Mouse (Mus musculus) heart, embryonic 11.5 days (tissue): Measurements from ENCODE around the gene Myo3b. TPM values are rescaled to one million over a fixed set of nuclear protein-coding genes. Genes with fewer than 3 reads are reported as not detected.

ENCODE experiments used
- ATAC-seq: fragments of 200-750 bp; cut with Nextera tagmentation; replicated peaks from 2 replicates; pipeline ENCODE4 v1.8.0; 2017; ENCODE audit warnings: moderate library complexity; ENCODE audit not compliant: insufficient number of reproducible peaks, low FRiP score, low TSS enrichment
- H3K27ac ChIP-seq: fragments of 300-500 bp; sonication (generic); 2 replicates; pipeline ENCODE4 v1.5.1; 2014; ENCODE audit warnings: mild to moderate bottlenecking, low read depth, low read length
- H3K27me3 ChIP-seq: fragments of 300-500 bp; sonication (generic); 2 replicates; pipeline ENCODE4 v1.6.1; 2014; ENCODE audit warnings: mild to moderate bottlenecking, low read length, mixed read lengths; ENCODE audit not compliant: control insufficient read depth, insufficient read depth
- H3K36me3 ChIP-seq: fragments of 300-500 bp; sonication (generic); 2 replicates; pipeline ENCODE4 v1.6.1; 2014; ENCODE audit warnings: mild to moderate bottlenecking, low read length, moderate library complexity, mixed read lengths; ENCODE audit not compliant: control insufficient read depth, insufficient read depth
- H3K4me1 ChIP-seq: fragments of 300-500 bp; sonication (generic); 2 replicates; pipeline ENCODE4 v1.6.1; 2014; ENCODE audit warnings: low read length; ENCODE audit not compliant: control insufficient read depth, insufficient read depth
- H3K4me2 ChIP-seq: fragments of 300-500 bp; sonication (generic); 2 replicates; pipeline ENCODE4 v1.6.1; 2014; ENCODE audit warnings: mild to moderate bottlenecking, moderate library complexity
- H3K4me3 ChIP-seq: fragments of 300-500 bp; sonication (generic); 2 replicates; pipeline ENCODE4 v1.5.1; 2014; ENCODE audit warnings: low read depth, low read length
- H3K9ac ChIP-seq: fragments of 300-500 bp; sonication (generic); 2 replicates; pipeline ENCODE4 v1.6.1; 2014; ENCODE audit warnings: mild to moderate bottlenecking, low read depth, low read length, moderate library complexity
- H3K9me3 ChIP-seq: fragments of 300-500 bp; sonication (generic); replicated peaks from 2 replicates; pipeline ENCODE4 v1.6.1; 2016; ENCODE audit warnings: low read length; ENCODE audit not compliant: control insufficient read depth
- WGBS: fragments of 180-500 bp; shearing (Covaris S2); extraction: QIAGEN DNeasy Blood & Tissue Kit; methylation state at CpG from one replicate; pipeline ENCODE4 v1.1.7; 2014; ENCODE audit not compliant: insufficient replicate concordance; 5-methylcytosine and 5-hydroxymethylcytosine counted together
- polyA plus RNA-seq: library from polyadenylated mRNA; unstranded; fragments of >200 nt; fragmentation: Nextera tagmentation; extraction: Ambion mirVana; gene quantifications from 2 replicates; pipeline ENCODE4 v1.2.1, GENCODE M21; 2014

Gene Myo3b
- polyA plus RNA-seq, 1 experiment from 2014 or later = 0.30 TPM

GRCm38 (mm10) chr2:70133281-70133680, 94.4 kb downstream of the Myo3b start:
- H3K9me3 ChIP-seq = no peaks in the 10 kb centered on the region
- H3K36me3 ChIP-seq = no peaks in the 10 kb centered on the region
- no peaks in the 10 kb centered on the region for H3K4me1 ChIP-seq
- ATAC-seq = no peak
- no peak overlapping the region for H3K27ac ChIP-seq
- no peak overlapping the region for H3K4me3 ChIP-seq
- peaks cover 14% of the 10 kb centered on the region; the same call in 1 of the 2 replicates for H3K27me3 ChIP-seq
- 73% methylated on average over 4 of the region's 4 CpGs for WGBS
- H3K4me2 ChIP-seq = no peak overlapping the region
- H3K9ac ChIP-seq = no peak overlapping the region

- ATAC-seq = no peak
- 81% methylated on average over 4 of the region's 4 CpGs for WGBS
- H3K4me3 ChIP-seq = no peak overlapping the region
- H3K4me1 ChIP-seq = no peaks in the 10 kb centered on the region
- H3K9ac ChIP-seq = no peak overlapping the region
- H3K36me3 ChIP-seq = no peaks in the 10 kb centered on the region
- H3K27me3 ChIP-seq = peaks cover 9% of the 10 kb centered on the region; the same call in 1 of the 2 replicates
- H3K9me3 ChIP-seq = no peaks in the 10 kb centered on the region
- H3K27ac ChIP-seq = no peak overlapping the region
- H3K4me2 ChIP-seq = no peak overlapping the region
These were observed 98.5 kb downstream of the Myo3b start for GRCm38 (mm10) chr2:70137226-70137998.

DNA sequence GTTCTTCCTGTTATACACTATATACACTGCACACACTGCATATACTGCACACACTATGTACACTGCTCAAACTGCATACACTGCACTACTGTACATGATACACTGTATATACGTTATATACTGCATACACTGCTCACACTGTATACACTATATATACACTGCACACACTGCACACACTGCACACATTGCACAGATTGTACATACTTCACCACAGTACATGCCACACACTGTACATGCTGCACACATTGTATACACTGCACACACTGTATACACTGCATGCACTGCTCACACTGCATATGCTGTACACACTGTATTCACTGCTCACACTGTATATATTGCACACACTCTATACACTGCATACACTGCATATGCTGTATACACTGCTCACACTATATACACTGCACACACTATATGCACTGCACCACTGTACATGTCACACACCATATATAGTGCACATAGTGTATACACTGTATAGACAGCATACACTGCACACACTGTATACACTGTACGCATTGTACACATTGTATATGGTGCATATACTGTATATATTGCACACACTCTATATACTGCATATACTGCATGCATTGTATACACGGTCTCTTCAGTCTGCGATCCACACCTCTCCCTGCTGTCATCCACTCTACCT, 104.7 kb downstream of the Myo3b start:
- no peak overlapping the region for H3K27ac ChIP-seq
- no peak overlapping the region for H3K9ac ChIP-seq
- H3K4me2 ChIP-seq = no peak overlapping the region
- no peaks in the 10 kb centered on the region for H3K4me1 ChIP-seq
- H3K36me3 ChIP-seq = no peaks in the 10 kb centered on the region
- ATAC-seq = no peak
- H3K27me3 ChIP-seq = no peaks in the 10 kb centered on the region
- H3K4me3 ChIP-seq = no peak overlapping the region
- 82% methylated on average over 4 of the region's 4 CpGs for WGBS
- no peaks in the 10 kb centered on the region for H3K9me3 ChIP-seq

DNA sequence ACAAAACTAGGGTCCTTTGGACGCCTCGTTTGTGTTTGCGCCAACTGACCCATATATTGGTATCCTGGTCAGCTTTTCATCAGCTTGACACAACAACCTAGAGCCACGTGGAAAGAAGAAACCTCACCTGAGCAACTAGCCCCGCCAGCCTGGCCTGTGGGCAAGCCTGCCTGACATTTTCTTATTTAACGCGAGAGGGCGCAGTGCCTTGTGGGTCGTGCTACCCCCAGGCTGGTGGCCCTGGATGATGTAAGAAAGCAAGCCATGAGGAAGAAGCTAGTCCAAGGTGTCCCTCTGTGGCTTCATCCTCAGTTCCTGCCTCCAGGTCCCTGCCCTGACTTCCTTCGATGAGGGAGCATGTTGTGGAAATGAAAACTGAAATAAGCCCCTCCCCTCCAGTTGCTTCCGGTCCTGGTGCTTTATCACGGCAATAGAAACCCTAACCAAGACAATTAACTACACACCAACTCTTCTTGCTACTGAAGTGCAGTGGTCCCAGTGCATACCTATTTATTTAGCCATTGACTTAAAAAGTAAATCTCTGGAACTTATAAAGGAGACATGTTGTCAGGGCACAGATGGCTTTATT, 108.2 kb downstream of the Myo3b start:
- Histone ChIP-seq H3K36me3 (no peaks in the 10 kb centered on the region), H3K4me2 (no peak overlapping the region), H3K27ac (no peak overlapping the region), H3K4me1 (no peaks in the 10 kb centered on the region), H3K9ac (no peak overlapping the region), H3K9me3 (no peaks in the 10 kb centered on the region), H3K4me3 (no peak overlapping the region), H3K27me3 (no peaks in the 10 kb centered on the region)
- no peak for ATAC-seq
- WGBS = 50% methylated on average over 12 of the region's 12 CpGs

DNA sequence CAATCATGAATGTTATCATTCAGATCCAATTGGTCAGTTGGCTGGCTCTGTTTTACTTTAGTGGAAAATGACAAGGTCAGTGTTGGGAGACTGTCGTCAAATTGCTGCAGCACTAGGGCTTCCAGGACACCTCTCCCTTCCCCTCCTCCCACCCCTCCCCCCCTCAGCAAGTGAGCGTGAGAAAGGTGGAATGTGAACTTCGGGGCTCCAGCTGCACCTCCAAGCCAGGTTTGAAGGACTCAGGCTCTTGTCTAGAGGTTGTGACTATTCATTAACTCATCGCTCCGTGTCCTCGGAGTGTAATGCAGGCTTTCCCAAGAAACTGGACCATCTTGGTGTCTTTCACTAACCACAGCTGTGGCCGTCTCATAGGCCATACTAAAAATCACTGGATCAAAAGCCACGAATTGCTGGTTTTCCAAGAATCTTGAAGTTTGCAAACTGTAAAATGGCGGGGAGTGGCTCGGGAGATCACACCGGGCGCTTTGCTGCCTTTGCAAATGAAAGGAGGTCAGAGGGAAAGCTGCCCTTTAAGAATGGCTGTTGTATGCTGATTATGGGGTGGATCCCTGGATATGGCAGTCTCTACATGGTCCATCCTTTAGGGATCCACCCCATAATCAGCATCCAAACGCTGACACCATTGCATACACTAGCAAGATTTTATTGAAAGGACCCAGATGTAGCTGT, 110.0 kb downstream of the Myo3b start:
- H3K4me3 ChIP-seq = no peak overlapping the region
- H3K36me3 ChIP-seq = no peaks in the 10 kb centered on the region
- no peak overlapping the region for H3K4me2 ChIP-seq
- no peak overlapping the region for H3K27ac ChIP-seq
- WGBS = 64% methylated on average over 13 of the region's 13 CpGs
- H3K9ac ChIP-seq = no peak overlapping the region
- H3K27me3 ChIP-seq = no peaks in the 10 kb centered on the region
- H3K9me3 ChIP-seq = no peaks in the 10 kb centered on the region
- no peak for ATAC-seq
- H3K4me1 ChIP-seq = no peaks in the 10 kb centered on the region

DNA sequence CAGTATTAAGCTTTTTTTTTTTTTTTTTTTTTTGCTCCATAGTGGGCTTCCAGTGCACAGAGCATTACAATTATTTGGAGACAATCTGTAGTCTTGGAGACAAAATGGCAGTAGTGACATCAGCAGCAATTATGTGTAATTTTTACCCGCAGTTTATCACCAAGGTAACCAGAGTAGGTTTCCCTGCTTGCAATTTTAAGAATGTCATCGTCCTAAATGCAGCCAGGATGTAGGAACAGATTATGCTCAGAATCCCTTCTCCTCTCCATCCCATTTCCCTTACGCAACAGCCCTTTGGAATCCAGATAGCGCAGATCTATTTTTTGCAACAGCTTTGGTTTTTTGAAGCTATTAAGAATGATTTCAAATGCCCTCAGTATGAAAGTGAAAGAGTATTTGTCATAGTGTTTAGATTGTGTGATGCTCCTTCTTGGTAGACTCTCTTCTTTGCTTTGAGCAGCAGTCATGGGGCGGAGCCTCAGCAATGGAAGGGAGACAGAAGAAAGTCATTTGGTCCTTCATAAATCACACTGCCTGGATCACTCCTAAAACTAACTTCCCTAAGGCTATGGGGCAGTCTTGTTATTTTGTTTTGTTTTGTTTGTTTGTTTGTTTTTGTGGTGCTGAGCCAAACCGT, 111.6 kb downstream of the Myo3b start:
- no peak for ATAC-seq
- no peak overlapping the region for H3K4me3 ChIP-seq
- H3K27me3 ChIP-seq = no peaks in the 10 kb centered on the region
- no peaks in the 10 kb centered on the region for H3K36me3 ChIP-seq
- H3K9ac ChIP-seq = no peak overlapping the region
- no peaks in the 10 kb centered on the region for H3K9me3 ChIP-seq
- no peaks in the 10 kb centered on the region for H3K4me1 ChIP-seq
- 73% methylated on average over 6 of the region's 6 CpGs for WGBS
- no peak overlapping the region for H3K27ac ChIP-seq
- H3K4me2 ChIP-seq = no peak overlapping the region

- no peak for ATAC-seq
- no peak overlapping the region for H3K4me2 ChIP-seq
- H3K9ac ChIP-seq = no peak overlapping the region
- no peaks in the 10 kb centered on the region for H3K36me3 ChIP-seq
- no peaks in the 10 kb centered on the region for H3K27me3 ChIP-seq
- H3K4me3 ChIP-seq = no peak overlapping the region
- H3K9me3 ChIP-seq = no peaks in the 10 kb centered on the region
- WGBS = 66% methylated on average over 3 of the region's 3 CpGs
- no peak overlapping the region for H3K27ac ChIP-seq
- no peaks in the 10 kb centered on the region for H3K4me1 ChIP-seq
These were observed 113.0 kb downstream of the Myo3b start for GRCm38 (mm10) chr2:70151930-70152329.

DNA sequence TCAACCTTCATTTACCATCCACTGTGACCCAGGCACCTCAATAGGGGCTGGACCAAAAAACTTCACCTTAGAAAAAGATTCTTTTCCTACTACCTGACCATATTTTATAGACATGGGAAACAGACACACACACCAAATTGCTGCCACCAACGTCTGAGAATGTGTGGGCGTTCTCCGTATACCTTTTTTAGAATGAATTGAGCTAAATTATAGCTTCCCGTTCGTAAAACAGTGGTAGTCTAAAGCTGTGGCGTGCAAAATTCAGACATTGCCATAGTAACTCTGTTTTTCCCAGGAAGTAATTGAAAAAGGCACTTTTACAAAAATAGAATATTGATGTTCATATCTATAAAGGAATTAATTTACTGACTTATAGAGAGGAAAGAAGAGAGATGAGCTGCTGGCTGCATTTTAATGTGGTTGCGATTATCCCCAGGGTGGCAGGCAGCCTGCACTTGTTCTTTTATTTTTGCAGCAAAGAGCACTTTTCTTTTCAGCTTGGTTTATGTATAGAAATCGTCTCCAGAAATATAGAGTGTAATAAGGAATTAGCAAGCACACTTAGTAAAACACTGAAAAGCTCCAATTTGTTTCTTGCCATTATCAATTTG, 116.4 kb downstream of the Myo3b start:
- H3K9me3 ChIP-seq = no peaks in the 10 kb centered on the region
- ATAC-seq = no peak
- no peaks in the 10 kb centered on the region for H3K4me1 ChIP-seq
- no peak overlapping the region for H3K4me2 ChIP-seq
- H3K27ac ChIP-seq = no peak overlapping the region
- H3K36me3 ChIP-seq = no peaks in the 10 kb centered on the region
- H3K9ac ChIP-seq = no peak overlapping the region
- no peaks in the 10 kb centered on the region for H3K27me3 ChIP-seq
- H3K4me3 ChIP-seq = no peak overlapping the region
- WGBS = 86% methylated on average over 8 of the region's 8 CpGs
